Mouse (Mus musculus): Measurements from ENCODE around the gene Rbm33.

Rbm33 gene

DNA sequence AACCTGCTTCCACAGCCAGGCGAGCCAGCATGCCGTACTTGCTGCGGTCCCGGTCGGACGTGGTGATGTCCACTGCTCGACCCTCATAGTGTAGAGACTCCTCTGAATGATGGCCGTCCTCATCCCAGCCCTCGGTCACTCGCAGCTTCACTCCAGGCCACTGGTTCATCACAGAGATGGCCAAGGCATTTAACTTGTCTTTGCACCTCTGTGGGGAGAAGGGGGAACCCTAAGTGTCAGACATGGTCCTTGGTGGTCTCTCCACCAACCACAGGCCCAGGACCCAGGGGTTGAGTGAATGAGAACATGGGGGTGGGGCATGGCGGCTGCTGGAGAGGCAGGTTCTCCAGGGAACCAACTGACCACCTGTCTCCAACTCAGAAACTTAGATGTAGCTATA, 144.5 kb downstream of the Rbm33 start:
- in situ Hi-C loops (cut with MboI, MseI) = loop anchor here (25.0 kb wide), 1 partner anchor 1051 kb away; no protein-coding TSS in a partner anchor

DNA sequence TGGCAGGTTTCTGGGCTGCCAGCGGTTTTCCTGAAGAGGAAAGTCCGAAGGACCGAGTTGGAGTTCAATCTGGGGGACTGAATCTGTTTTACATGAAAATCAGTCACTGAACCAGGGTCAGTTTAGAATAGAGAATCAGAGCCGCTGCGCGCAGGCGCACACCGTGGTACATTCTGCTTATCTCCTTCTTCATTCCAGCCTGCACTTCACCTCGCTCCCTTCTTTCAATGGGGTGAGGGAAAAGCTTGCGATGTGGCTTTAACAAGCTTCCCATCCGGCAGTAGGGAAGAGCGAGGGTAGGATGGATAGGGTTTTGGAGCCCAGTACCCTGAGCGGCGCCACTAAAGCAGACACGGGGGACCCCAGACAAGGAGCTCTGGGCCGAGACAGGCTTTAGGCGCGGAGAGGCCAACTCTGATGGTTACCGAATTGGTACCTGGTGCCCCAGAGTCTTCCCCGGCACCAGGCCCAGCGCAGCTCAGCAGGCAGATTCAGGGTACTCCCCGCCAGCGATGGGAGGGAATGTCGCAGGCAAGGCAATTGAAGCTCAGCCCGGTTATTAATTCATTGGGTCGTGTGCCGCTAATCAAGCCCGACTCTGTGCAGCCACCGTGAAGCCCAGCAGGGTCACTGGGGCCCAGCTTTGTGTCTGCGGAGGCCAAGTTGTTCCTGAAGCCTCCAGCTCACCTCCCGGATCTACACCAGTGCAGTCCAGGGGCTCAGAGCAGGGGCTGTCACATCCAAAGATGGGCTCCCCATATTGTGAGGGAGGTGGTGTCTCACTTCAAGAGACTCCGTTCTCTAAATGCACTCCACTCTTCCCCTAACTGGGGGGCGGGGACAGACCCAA, 146.0 kb downstream of the Rbm33 start:
- in situ Hi-C loops (cut with MboI, MseI) = loop anchor here (25.0 kb wide), 1 partner anchor 1049 kb away; no protein-coding TSS in a partner anchor

- in situ Hi-C loops (cut with MboI, MseI) = loop anchor here (25.0 kb wide), 1 partner anchor 1049 kb away; no protein-coding TSS in a partner anchor
Measured at GRCm38 (mm10) chr5:28463656-28464055, 146.7 kb downstream of the Rbm33 start.

DNA sequence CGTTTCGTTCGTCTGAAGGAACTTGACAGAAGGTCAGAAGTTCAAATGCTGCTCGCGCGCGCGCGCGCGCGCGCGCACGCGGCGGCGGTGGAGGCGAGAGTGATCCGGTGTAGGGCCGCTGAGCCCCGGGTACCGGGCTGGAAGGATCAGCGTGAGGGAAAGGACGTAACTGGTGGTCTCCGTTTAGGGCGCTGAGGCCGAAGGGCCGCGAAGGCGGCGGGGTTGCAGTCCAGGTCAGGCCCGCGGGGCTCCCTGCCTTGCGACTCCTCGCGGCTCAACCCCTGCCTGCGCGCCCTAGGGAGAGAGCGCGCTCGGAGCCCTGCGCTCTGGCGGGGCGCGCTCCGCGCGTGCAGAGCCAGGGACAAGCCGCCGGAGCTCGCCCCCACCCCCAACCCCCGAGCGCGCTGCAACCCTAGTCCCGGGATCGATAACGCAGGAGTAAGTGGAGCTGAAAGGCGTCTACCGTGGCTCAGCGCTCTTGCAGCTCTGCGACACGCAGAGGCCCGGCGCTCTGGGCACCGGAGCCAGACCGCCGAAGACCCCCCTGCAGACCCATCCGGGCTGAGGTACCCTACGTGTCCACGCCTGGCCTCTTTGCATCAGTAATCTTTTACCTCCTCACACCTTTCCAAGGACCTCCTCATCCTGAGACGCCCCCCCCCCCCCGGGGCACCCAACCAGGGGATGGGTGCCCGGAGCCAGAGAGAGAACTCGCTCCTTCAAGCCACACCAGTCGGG, 147.6 kb downstream of the Rbm33 start:
- in situ Hi-C loops (cut with MboI, MseI) = loop anchor here (25.0 kb wide), 1 partner anchor 1048 kb away; no protein-coding TSS in a partner anchor

DNA sequence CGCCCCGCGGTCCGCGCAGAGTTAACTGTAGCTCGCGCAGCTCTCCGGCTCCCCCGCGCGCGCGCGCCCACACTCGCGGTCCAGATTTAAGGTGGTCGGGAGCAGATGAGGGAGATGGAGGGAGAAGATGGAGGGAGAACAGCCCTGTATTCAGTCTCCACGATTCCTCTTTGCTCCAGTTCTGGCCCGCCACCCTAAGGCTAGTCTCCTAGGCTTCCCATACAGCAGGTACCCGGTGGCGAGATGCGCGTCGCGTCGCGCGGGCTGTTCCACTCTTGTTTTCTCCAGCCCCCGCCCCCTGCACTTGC, 148.1 kb downstream of the Rbm33 start:
- in situ Hi-C loops (cut with MboI, MseI) = loop anchor here (25.0 kb wide), 1 partner anchor 1047 kb away; no protein-coding TSS in a partner anchor

DNA sequence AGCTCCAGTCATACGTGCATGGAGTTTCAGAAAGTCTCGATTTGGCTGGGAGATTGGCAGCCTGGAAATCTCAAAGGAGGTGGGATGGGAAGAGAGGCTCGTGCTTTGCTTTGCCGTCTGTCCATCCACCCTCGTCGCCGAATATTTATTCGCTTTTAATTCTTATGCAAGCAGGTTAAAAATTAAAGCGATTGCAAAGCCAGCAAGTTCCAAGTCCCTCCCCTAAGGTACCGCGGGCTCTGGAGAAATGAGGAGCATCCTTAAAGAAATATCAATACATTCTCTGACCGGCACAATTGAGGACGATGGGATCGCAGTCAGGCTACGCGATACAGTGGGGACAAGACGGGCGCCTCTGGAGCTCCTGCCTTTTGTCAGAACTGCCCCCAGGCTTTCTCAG, 148.6 kb downstream of the Rbm33 start:
- in situ Hi-C loops (cut with MboI, MseI) = loop anchor here (25.0 kb wide), 1 partner anchor 1047 kb away; no protein-coding TSS in a partner anchor

DNA sequence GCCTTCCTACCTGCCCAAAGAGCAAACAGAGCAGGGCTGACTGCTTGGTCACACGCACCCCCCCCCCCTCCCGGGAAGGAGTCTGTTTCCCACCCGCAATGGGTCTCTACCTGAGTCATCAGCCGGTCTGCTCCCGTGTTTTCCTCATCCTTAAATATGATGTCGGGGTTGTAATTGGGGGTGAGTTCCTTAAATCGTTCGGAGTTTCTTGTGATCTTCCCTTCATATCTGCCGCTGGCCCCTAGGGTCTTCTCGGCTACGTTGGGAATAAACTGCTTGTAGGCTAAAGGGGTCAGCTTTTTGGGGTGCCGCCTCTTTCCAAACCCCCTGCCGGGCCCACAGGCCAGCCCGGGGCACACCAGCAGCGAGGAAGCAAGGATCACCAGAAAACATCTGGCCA, 149.4 kb downstream of the Rbm33 start:
- in situ Hi-C loops (cut with MboI, MseI) = loop anchor here (25.0 kb wide), 1 partner anchor 1046 kb away; no protein-coding TSS in a partner anchor

GRCm38 (mm10) chr5:28466760-28467306, 149.9 kb downstream of the Rbm33 start, which contains the start of gene Shh:
Gene Shh (minus strand): TSS chr5:28467256.
- in situ Hi-C loops (cut with MboI, MseI) = loop anchor here (25.0 kb wide), 1 partner anchor 1045 kb away; no protein-coding TSS in a partner anchor
